In genomic region chr2:110979610-110980009, GRCm38 (mm10) we compare ENCODE assay signal across 22 mouse cellular contexts. TPM values are rescaled to one million over a fixed set of nuclear protein-coding genes. Genes with fewer than 3 reads are reported as not detected.
"Had no signal": no experiment of that assay in that cellular context is flagged by ENCODE, and none has a peak within 500 bp of the region (broad histone marks: within the 10 kb centered on the region; RNA-seq: fewer than 3 reads in every experiment).

No protein-coding gene starts in this region.

- DNase-seq: heart, postnatal 10 days; heart, postnatal 14 days; heart, postnatal 36 days; heart, postnatal 4 days; kidney, adult 11 months; kidney, adult 18-20 months; kidney, adult 2 months; kidney, adult 8-10 months; kidney, adult 9 months; kidney, postnatal 10 days; kidney, postnatal 14 days; kidney, postnatal 25 days; kidney, postnatal 36 days; kidney, postnatal 4 days; layer of hippocampus, adult 9-11 months had no signal

- ATAC-seq: hindbrain, embryonic 16.5 days; hindbrain, postnatal 0 days; inflammation-experienced regulatory T-cells, adult 6 months; intestine, embryonic 15.5 days; intestine, embryonic 16.5 days; intestine, postnatal 0 days had no signal

RNA-seq across cellular contexts. Expression of gene Ano3, which starts 28.9 kb away (rescaled TPM):
- total RNA-seq: hematopoietic stem cell, adult 5-6 weeks had no signal
